Mouse (Mus musculus) stomach, postnatal 0 days (tissue): Measurements from ENCODE around the gene Cth.

Experiments
- CTCF ChIP-seq: IDR thresholded peaks from 2 replicates; pipeline ENCODE4 v1.5.1; 2016; ENCODE audit warnings: antibody characterized with exemption, low read depth, mild to moderate bottlenecking, moderate library complexity
- EP300 ChIP-seq: optimal IDR thresholded peaks from 2 replicates; pipeline ENCODE3; 2016; ENCODE audit warnings: antibody characterized with exemption

GRCm38 (mm10) chr3:157880983-157881382, 43.9 kb downstream of the Cth start:
- TF ChIP-seq EP300 (no peak), CTCF (no peak)
